Mouse (Mus musculus): ENCODE data around the gene Slc35f2. TPM values are rescaled to one million over a fixed set of nuclear protein-coding genes. Genes with fewer than 3 reads are reported as not detected.

The Slc35f2 gene
- polyA plus RNA-seq, 1 experiment from 2014 or later, result 7.6 TPM

GRCm38 (mm10) chr9:53786561-53787407 lies 15.4 kb downstream of the Slc35f2 start:
- no peak overlapping the region for H3K27ac ChIP-seq
- H3K4me2 ChIP-seq (replicated peaks), result no peak overlapping the region
- no peaks in the 10 kb centered on the region for H3K27me3 ChIP-seq (replicated peaks)
- H3K9me3 ChIP-seq, result no peaks in the 10 kb centered on the region
- ATAC-seq (ENCODE audit: low FRiP score, low read depth), result no peak
- no peak overlapping the region for H3K9ac ChIP-seq
- no peaks in the 10 kb centered on the region for H3K4me1 ChIP-seq
- no peaks in the 10 kb centered on the region for H3K36me3 ChIP-seq
- H3K4me3 ChIP-seq, result no peak overlapping the region
- 84% methylated on average over 16 of the region's 16 CpGs for WGBS

- H3K27me3 ChIP-seq (replicated peaks), result no peaks in the 10 kb centered on the region
- H3K9ac ChIP-seq, result no peak overlapping the region
- no peaks in the 10 kb centered on the region for H3K4me1 ChIP-seq
- no peak overlapping the region for H3K4me2 ChIP-seq (replicated peaks)
- WGBS, result 69% methylated on average over 1 of the region's 1 CpGs
- no peak for ATAC-seq (ENCODE audit: low FRiP score, low read depth)
- H3K9me3 ChIP-seq, result no peaks in the 10 kb centered on the region
- H3K27ac ChIP-seq, result no peak overlapping the region
- no peaks in the 10 kb centered on the region for H3K36me3 ChIP-seq
- no peak overlapping the region for H3K4me3 ChIP-seq
Measured at GRCm38 (mm10) chr9:53793830-53794330, 22.5 kb downstream of the Slc35f2 start.

GRCm38 (mm10) chr9:53794490-53794889 lies 23.2 kb downstream of the Slc35f2 start:
- Histone ChIP-seq H3K27ac (no peak overlapping the region), H3K36me3 (no peaks in the 10 kb centered on the region), H3K27me3 (replicated peaks) (no peaks in the 10 kb centered on the region), H3K4me2 (replicated peaks) (no peak overlapping the region), H3K9ac (no peak overlapping the region), H3K4me1 (no peaks in the 10 kb centered on the region), H3K4me3 (no peak overlapping the region), H3K9me3 (no peaks in the 10 kb centered on the region)
- ATAC-seq (ENCODE audit: low FRiP score, low read depth), result no peak
- 51% methylated on average over 9 of the region's 9 CpGs for WGBS

- H3K4me1 ChIP-seq, result no peaks in the 10 kb centered on the region
- H3K9ac ChIP-seq, result no peak overlapping the region
- no peak overlapping the region for H3K4me3 ChIP-seq
- no peaks in the 10 kb centered on the region for H3K9me3 ChIP-seq
- no peaks in the 10 kb centered on the region for H3K27me3 ChIP-seq (replicated peaks)
- no peak overlapping the region for H3K27ac ChIP-seq
- no peak overlapping the region for H3K4me2 ChIP-seq (replicated peaks)
- H3K36me3 ChIP-seq, result no peaks in the 10 kb centered on the region
- no peak for ATAC-seq (ENCODE audit: low FRiP score, low read depth)
Measured at GRCm38 (mm10) chr9:53795351-53795750, 24.0 kb downstream of the Slc35f2 start.

- no peak for ATAC-seq (ENCODE audit: low FRiP score, low read depth)
- no peaks in the 10 kb centered on the region for H3K36me3 ChIP-seq
- H3K4me1 ChIP-seq, result no peaks in the 10 kb centered on the region
- no peaks in the 10 kb centered on the region for H3K9me3 ChIP-seq
- WGBS, result 88% methylated on average over 3 of the region's 3 CpGs
- H3K27me3 ChIP-seq (replicated peaks), result no peaks in the 10 kb centered on the region
- H3K4me3 ChIP-seq, result no peak overlapping the region
- H3K4me2 ChIP-seq (replicated peaks), result no peak overlapping the region
- no peak overlapping the region for H3K27ac ChIP-seq
- H3K9ac ChIP-seq, result no peak overlapping the region
Measured at GRCm38 (mm10) chr9:53796386-53796785, 25.0 kb downstream of the Slc35f2 start.

- Histone ChIP-seq H3K9me3 (no peaks in the 10 kb centered on the region), H3K4me2 (replicated peaks) (no peak overlapping the region), H3K9ac (no peak overlapping the region), H3K4me3 (no peak overlapping the region), H3K27ac (no peak overlapping the region), H3K36me3 (no peaks in the 10 kb centered on the region), H3K4me1 (no peaks in the 10 kb centered on the region), H3K27me3 (replicated peaks) (no peaks in the 10 kb centered on the region)
- 81% methylated on average over 2 of the region's 2 CpGs for WGBS
- ATAC-seq (ENCODE audit: low FRiP score, low read depth), result no peak
Measured at GRCm38 (mm10) chr9:53797141-53797540, 25.8 kb downstream of the Slc35f2 start.

- no peak for ATAC-seq (ENCODE audit: low FRiP score, low read depth)
- WGBS, result 95% methylated on average over 7 of the region's 7 CpGs
- no peak overlapping the region for H3K4me3 ChIP-seq
- H3K4me1 ChIP-seq, result no peaks in the 10 kb centered on the region
- no peak overlapping the region for H3K4me2 ChIP-seq (replicated peaks)
- no peak overlapping the region for H3K9ac ChIP-seq
- no peaks in the 10 kb centered on the region for H3K9me3 ChIP-seq
- H3K27me3 ChIP-seq (replicated peaks), result no peaks in the 10 kb centered on the region
- H3K36me3 ChIP-seq, result no peaks in the 10 kb centered on the region
- H3K27ac ChIP-seq, result no peak overlapping the region
Measured at GRCm38 (mm10) chr9:53802921-53803320, 31.6 kb downstream of the Slc35f2 start.

- H3K27ac ChIP-seq, result no peak overlapping the region
- H3K36me3 ChIP-seq, result no peaks in the 10 kb centered on the region
- no peaks in the 10 kb centered on the region for H3K4me1 ChIP-seq
- ATAC-seq (ENCODE audit: low FRiP score, low read depth), result no peak
- H3K9ac ChIP-seq, result no peak overlapping the region
- no peaks in the 10 kb centered on the region for H3K9me3 ChIP-seq
- H3K4me3 ChIP-seq, result no peak overlapping the region
- no peak overlapping the region for H3K4me2 ChIP-seq (replicated peaks)
- 17% methylated on average over 7 of the region's 7 CpGs for WGBS
- H3K27me3 ChIP-seq (replicated peaks), result no peaks in the 10 kb centered on the region
Measured at GRCm38 (mm10) chr9:53806496-53807086, 35.3 kb downstream of the Slc35f2 start.

- Histone ChIP-seq H3K9me3 (no peaks in the 10 kb centered on the region), H3K4me2 (replicated peaks) (no peak overlapping the region), H3K4me1 (no peaks in the 10 kb centered on the region), H3K4me3 (no peak overlapping the region), H3K27ac (no peak overlapping the region), H3K9ac (no peak overlapping the region), H3K36me3 (no peaks in the 10 kb centered on the region), H3K27me3 (replicated peaks) (no peaks in the 10 kb centered on the region)
- WGBS, result 96% methylated on average over 6 of the region's 6 CpGs
- ATAC-seq (ENCODE audit: low FRiP score, low read depth), result no peak
Measured at GRCm38 (mm10) chr9:53813418-53813817, 42.1 kb downstream of the Slc35f2 start.

GRCm38 (mm10) chr9:53818760-53819159 lies 47.4 kb downstream of the Slc35f2 start:
- WGBS, result 39% methylated on average over 4 of the region's 4 CpGs
- H3K4me3 ChIP-seq, result no peak overlapping the region

GRCm38 (mm10) chr9:53825318-53825717 lies 54.0 kb downstream of the Slc35f2 start:
- H3K27ac ChIP-seq, result no peak overlapping the region
- H3K4me2 ChIP-seq (replicated peaks), result no peak overlapping the region
- no peaks in the 10 kb centered on the region for H3K4me1 ChIP-seq
- 9% methylated on average over 9 of the region's 9 CpGs for WGBS
- H3K36me3 ChIP-seq, result no peaks in the 10 kb centered on the region
- no peak overlapping the region for H3K9ac ChIP-seq
- no peaks in the 10 kb centered on the region for H3K27me3 ChIP-seq (replicated peaks)
- no peak overlapping the region for H3K4me3 ChIP-seq
- ATAC-seq (ENCODE audit: low FRiP score, low read depth), result 0 out of 2 replicates have a peak, but pooled peaks have one; percentile 41
- H3K9me3 ChIP-seq, result no peaks in the 10 kb centered on the region

More at GRCm38 (mm10) chr9:53818760-53819159, 47.4 kb downstream of the Slc35f2 start:
- Histone ChIP-seq H3K4me1 (no peaks in the 10 kb centered on the region), H3K9ac (no peak overlapping the region), H3K36me3 (no peaks in the 10 kb centered on the region), H3K27me3 (replicated peaks) (no peaks in the 10 kb centered on the region), H3K27ac (no peak overlapping the region), H3K4me2 (replicated peaks) (no peak overlapping the region), H3K9me3 (no peaks in the 10 kb centered on the region)
- ATAC-seq (ENCODE audit: low FRiP score, low read depth), result no peak

GRCm38 (mm10) chr9:53829081-53829865 lies 57.9 kb downstream of the Slc35f2 start:
- Histone ChIP-seq H3K36me3 (no peaks in the 10 kb centered on the region), H3K4me2 (replicated peaks) (peak overlapping the region; percentile 56), H3K9ac (peak overlapping the region; percentile 26), H3K27ac (no peak overlapping the region), H3K4me3 (peak overlapping the region; percentile 21; the same call in 1 of the 2 replicates), H3K9me3 (no peaks in the 10 kb centered on the region), H3K27me3 (replicated peaks) (no peaks in the 10 kb centered on the region), H3K4me1 (no peaks in the 10 kb centered on the region)
- peak; percentile 37; the same call in 1 of the 2 replicates for ATAC-seq (ENCODE audit: low FRiP score, low read depth)
- WGBS, result 26% methylated on average over 14 of the region's 14 CpGs

Measured in neural tube, embryonic 12.5 days (tissue).